Mouse (Mus musculus) left cerebral cortex, adult 8-10 months (tissue): Measurements from ENCODE around the gene Jazf1. TPM values are rescaled to one million over a fixed set of nuclear protein-coding genes. Genes with fewer than 3 reads are reported as not detected.

Experiments used
- DNase-seq, 2 experiments: peaks; one replicate each; pipeline ENCODE4 v3.0.0; 2022; ENCODE audit warnings: low spot score in 2 of 2
- total RNA-seq, 4 experiments: library from RNA; stranded (reverse); gene quantifications; 2 replicates each; pipeline ENCODE4 v1.2.4; 2022

Gene Jazf1
- total RNA-seq, 4 experiments from 2014 or later = 21.6 to 24.8 (median 24.5) TPM

GRCm38 (mm10) chr6:52917471-52917870, 151.0 kb downstream of the Jazf1 start:
- no peak for DNase-seq

- no peak for DNase-seq
Measured at GRCm38 (mm10) chr6:52916836-52917376, 151.5 kb downstream of the Jazf1 start.

GRCm38 (mm10) chr6:52914921-52915320, 153.5 kb downstream of the Jazf1 start:
- no peak for DNase-seq

GRCm38 (mm10) chr6:52912143-52912918, 156.1 kb downstream of the Jazf1 start:
- DNase-seq = peak in 1 of 2 experiments; percentile 35

GRCm38 (mm10) chr6:52906801-52907200, 161.6 kb downstream of the Jazf1 start:
- DNase-seq = no peak

- DNase-seq = no peak
Measured at GRCm38 (mm10) chr6:52905100-52905499, 163.3 kb downstream of the Jazf1 start.

GRCm38 (mm10) chr6:52903226-52903960, 165.0 kb downstream of the Jazf1 start:
- no peak for DNase-seq

GRCm38 (mm10) chr6:52899574-52900245, 168.7 kb downstream of the Jazf1 start:
- no peak for DNase-seq

- no peak for DNase-seq
Measured at GRCm38 (mm10) chr6:52895075-52895474, 173.4 kb downstream of the Jazf1 start.

- no peak for DNase-seq
Measured at GRCm38 (mm10) chr6:52894501-52894823, 174.0 kb downstream of the Jazf1 start.

GRCm38 (mm10) chr6:52893811-52894500, 174.5 kb downstream of the Jazf1 start:
- no peak for DNase-seq

- no peak for DNase-seq
Measured at GRCm38 (mm10) chr6:52892978-52893377, 175.5 kb downstream of the Jazf1 start.

- DNase-seq = no peak
Measured at GRCm38 (mm10) chr6:52887541-52888203, 180.8 kb downstream of the Jazf1 start.

- no peak for DNase-seq
Measured at GRCm38 (mm10) chr6:52883773-52884172, 184.7 kb downstream of the Jazf1 start.

- no peak for DNase-seq
Measured at GRCm38 (mm10) chr6:52877176-52877575, 191.3 kb downstream of the Jazf1 start.

GRCm38 (mm10) chr6:52871306-52871705, 197.1 kb downstream of the Jazf1 start:
- no peak for DNase-seq

- no peak for DNase-seq
Measured at GRCm38 (mm10) chr6:52869252-52869651, 199.2 kb downstream of the Jazf1 start.

GRCm38 (mm10) chr6:52868352-52868751, 200.1 kb downstream of the Jazf1 start:
- no peak for DNase-seq

- DNase-seq = no peak
Measured at GRCm38 (mm10) chr6:52861928-52862327, 206.5 kb downstream of the Jazf1 start.

- DNase-seq = peak in 1 of 2 experiments; percentile 29
Measured at GRCm38 (mm10) chr6:52861186-52861820, 207.1 kb downstream of the Jazf1 start.
